Mouse (Mus musculus): ENCODE data around the gene Sparc. TPM values are rescaled to one million over a fixed set of nuclear protein-coding genes. Genes with fewer than 3 reads are reported as not detected.

Sparc gene
- polyA plus RNA-seq (2015; fragmentation: Nextera tagmentation; extraction: Ambion mirVana): 2,158 and 2,387 TPM in 2 replicates

GRCm38 (mm10) chr11:55422978-55423377 is at the start of gene Sparc:
Gene Sparc, minus strand, starts transcription at chr11:55423183.
- WGBS: 91% methylated on average over 1 of the region's 1 CpGs
- no peaks in the 10 kb centered on the region for H3K27me3 ChIP-seq (ENCODE audit: control insufficient read depth, insufficient read depth, low read length)
- 0 out of 2 replicates have a peak within 1 kb of the TSS, but pooled peaks have one; percentile 4 for H3K9ac ChIP-seq (ENCODE audit: low read length)
- no peak within 1 kb of the TSS for H3K4me2 ChIP-seq (ENCODE audit: low read depth, low read length)
- H3K9me3 ChIP-seq (replicated peaks; ENCODE audit: control insufficient read depth, low read length): no peaks in the 10 kb centered on the region
- no peak within 1 kb of the TSS for H3K4me3 ChIP-seq (replicated peaks; ENCODE audit: low read length)
- ATAC-seq (ENCODE audit: insufficient read depth, low FRiP score): no peak
- peak within 1 kb of the TSS; percentile 58 for H3K27ac ChIP-seq (ENCODE audit: low read length)
- H3K36me3 ChIP-seq (ENCODE audit: control insufficient read depth, insufficient read depth, low read length): no peaks in the 10 kb centered on the region
- H3K4me1 ChIP-seq (ENCODE audit: control insufficient read depth, insufficient read depth, low read length): peaks cover 30% of the 10 kb centered on the region

DNA sequence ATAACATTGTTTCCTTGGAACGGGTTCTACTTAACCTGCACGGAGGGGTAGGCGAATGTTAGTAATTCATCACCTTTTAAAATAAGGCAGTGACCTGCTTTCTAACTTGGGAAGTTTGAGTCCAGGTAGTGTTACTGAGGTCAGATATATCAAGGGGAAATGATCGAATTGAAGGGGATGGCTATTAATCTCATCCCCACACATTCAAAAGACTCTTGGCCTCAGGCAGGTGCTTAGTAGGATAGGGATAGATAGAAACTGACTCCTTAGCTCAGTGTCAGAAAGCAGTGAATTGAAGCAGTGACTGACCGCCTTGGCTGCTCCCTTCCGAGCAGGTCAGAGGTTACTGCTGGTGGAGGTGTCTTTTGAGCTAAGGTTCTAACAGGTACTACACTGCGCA is 48.5 kb upstream of the Sparc start:
- Histone ChIP-seq H3K4me1 (ENCODE audit: control insufficient read depth, insufficient read depth, low read length) (peaks cover 23% of the 10 kb centered on the region), H3K27me3 (ENCODE audit: control insufficient read depth, insufficient read depth, low read length) (no peaks in the 10 kb centered on the region), H3K36me3 (ENCODE audit: control insufficient read depth, insufficient read depth, low read length) (0 out of 2 replicates have a peak, but pooled peaks cover 2% of the 10 kb centered on the region), H3K9me3 (replicated peaks; ENCODE audit: control insufficient read depth, low read length) (no peaks in the 10 kb centered on the region), H3K4me3 (replicated peaks; ENCODE audit: low read length) (peak overlapping the region; percentile 91), H3K4me2 (ENCODE audit: low read depth, low read length) (peak overlapping the region; percentile 81), H3K9ac (ENCODE audit: low read length) (peak overlapping the region; percentile 99; the same call in 1 of the 2 replicates), H3K27ac (ENCODE audit: low read length) (no peak overlapping the region)
- no peak for ATAC-seq (ENCODE audit: insufficient read depth, low FRiP score)
- WGBS: 80% methylated on average over 7 of the region's 7 CpGs

DNA sequence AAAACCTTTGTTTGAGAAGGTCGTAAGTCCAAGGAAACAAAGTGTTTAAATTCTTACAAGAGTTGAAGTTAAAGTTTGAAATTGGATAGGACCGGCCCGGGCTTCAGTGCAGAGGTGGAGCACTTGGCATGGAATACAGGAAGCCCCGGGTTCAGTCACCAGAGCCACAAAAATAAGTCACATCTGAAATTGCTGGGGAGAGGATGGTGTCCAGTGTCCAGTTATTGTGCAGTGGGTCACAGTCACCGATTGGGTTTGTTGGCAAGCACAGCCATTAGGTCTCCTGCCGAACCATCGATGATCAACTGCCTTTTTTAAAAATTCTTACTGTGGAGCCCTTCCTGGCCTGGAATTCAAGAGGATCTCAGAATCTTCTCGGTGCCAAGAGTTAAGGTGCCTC is 47.8 kb upstream of the Sparc start:
- H3K27ac ChIP-seq (ENCODE audit: low read length): 0 out of 2 replicates have a peak overlapping the region, but pooled peaks have one; percentile 26
- 23% methylated on average over 8 of the region's 8 CpGs for whole genome bisulfite sequencing
- ATAC-seq (ENCODE audit: insufficient read depth, low FRiP score): no peak

DNA sequence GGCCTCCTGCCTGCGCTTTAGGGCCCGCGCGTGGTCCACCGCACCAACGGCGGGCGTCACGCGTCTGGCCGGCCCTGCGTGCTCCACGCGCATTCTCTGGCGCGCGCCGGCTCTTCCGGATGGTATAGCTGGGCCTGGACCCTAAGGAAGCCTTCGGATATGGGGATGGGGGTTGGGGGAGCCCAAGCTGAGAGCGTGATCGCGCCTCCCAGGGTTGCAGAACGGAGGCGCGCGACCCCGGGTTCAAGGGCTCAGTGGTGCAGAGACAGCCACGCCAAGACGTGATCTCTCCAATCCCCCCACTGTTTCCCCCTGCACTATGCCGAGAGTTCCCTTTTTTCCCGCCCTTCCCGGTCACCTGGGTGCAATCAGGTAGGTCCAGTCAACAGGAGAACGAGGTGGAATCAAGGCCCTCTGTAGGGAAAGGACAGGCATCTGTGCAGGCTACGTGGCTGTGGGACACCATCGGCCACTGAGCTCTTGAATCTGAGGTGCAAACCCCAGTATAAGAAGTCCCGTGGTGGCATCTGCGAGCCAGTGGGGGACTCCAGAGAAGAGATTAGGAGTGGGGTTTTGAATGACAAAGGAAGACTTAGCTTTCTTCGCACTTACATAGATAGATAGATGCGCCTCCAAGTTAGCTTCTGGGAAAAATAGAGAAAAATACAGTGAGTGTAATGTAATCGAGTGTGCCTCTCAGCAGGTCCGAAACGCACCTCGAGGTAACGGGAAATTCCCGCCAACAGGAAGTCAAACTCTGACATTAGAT is 47.1 kb upstream of the Sparc start:
- Histone ChIP-seq H3K4me2 (ENCODE audit: low read depth, low read length) (peak overlapping the region; percentile 81), H3K4me3 (replicated peaks; ENCODE audit: low read length) (peak overlapping the region; percentile 91), H3K9ac (ENCODE audit: low read length) (peak overlapping the region; percentile 99), H3K9me3 (replicated peaks; ENCODE audit: control insufficient read depth, low read length) (no peaks in the 10 kb centered on the region), H3K36me3 (ENCODE audit: control insufficient read depth, insufficient read depth, low read length) (0 out of 2 replicates have a peak, but pooled peaks cover 2% of the 10 kb centered on the region), H3K27me3 (ENCODE audit: control insufficient read depth, insufficient read depth, low read length) (no peaks in the 10 kb centered on the region), H3K27ac (ENCODE audit: low read length) (peak overlapping the region; percentile 86), H3K4me1 (ENCODE audit: control insufficient read depth, insufficient read depth, low read length) (peaks cover 23% of the 10 kb centered on the region)
- no peak; the same call in 1 of the 2 replicates for ATAC-seq (ENCODE audit: insufficient read depth, low FRiP score)
- WGBS: under 1% methylated on average over 46 of the region's 46 CpGs

More for the DNA sequence above, 47.8 kb upstream of the Sparc start:
- Histone ChIP-seq H3K9me3 (replicated peaks; ENCODE audit: control insufficient read depth, low read length) (no peaks in the 10 kb centered on the region), H3K27me3 (ENCODE audit: control insufficient read depth, insufficient read depth, low read length) (no peaks in the 10 kb centered on the region), H3K4me2 (ENCODE audit: low read depth, low read length) (peak overlapping the region; percentile 81), H3K4me3 (replicated peaks; ENCODE audit: low read length) (peak overlapping the region; percentile 91), H3K4me1 (ENCODE audit: control insufficient read depth, insufficient read depth, low read length) (peaks cover 23% of the 10 kb centered on the region), H3K9ac (ENCODE audit: low read length) (peak overlapping the region; percentile 99), H3K36me3 (ENCODE audit: control insufficient read depth, insufficient read depth, low read length) (0 out of 2 replicates have a peak, but pooled peaks cover 2% of the 10 kb centered on the region)

GRCm38 (mm10) chr11:55469048-55469843 is 46.3 kb upstream of the Sparc start, which contains the start of gene G3bp1:
Gene G3bp1, plus strand, starts transcription at chr11:55469685.
- ATAC-seq (ENCODE audit: insufficient read depth, low FRiP score): peak; percentile 97
- Histone ChIP-seq H3K36me3 (ENCODE audit: control insufficient read depth, insufficient read depth, low read length) (0 out of 2 replicates have a peak, but pooled peaks cover 2% of the 10 kb centered on the region), H3K4me1 (ENCODE audit: control insufficient read depth, insufficient read depth, low read length) (peaks cover 23% of the 10 kb centered on the region), H3K4me2 (ENCODE audit: low read depth, low read length) (peak within 1 kb of the TSS; percentile 81), H3K9me3 (replicated peaks; ENCODE audit: control insufficient read depth, low read length) (no peaks in the 10 kb centered on the region), H3K4me3 (replicated peaks; ENCODE audit: low read length) (peak within 1 kb of the TSS; percentile 91), H3K27me3 (ENCODE audit: control insufficient read depth, insufficient read depth, low read length) (no peaks in the 10 kb centered on the region), H3K27ac (ENCODE audit: low read length) (peak within 1 kb of the TSS; percentile 96), H3K9ac (ENCODE audit: low read length) (peak within 1 kb of the TSS; percentile 99)
- WGBS: under 1% methylated on average over 57 of the region's 57 CpGs

- Histone ChIP-seq H3K9ac (ENCODE audit: low read length) (peak overlapping the region; percentile 82), H3K27me3 (ENCODE audit: control insufficient read depth, insufficient read depth, low read length) (no peaks in the 10 kb centered on the region), H3K9me3 (replicated peaks; ENCODE audit: control insufficient read depth, low read length) (no peaks in the 10 kb centered on the region), H3K4me2 (ENCODE audit: low read depth, low read length) (peak overlapping the region; percentile 79), H3K4me1 (ENCODE audit: control insufficient read depth, insufficient read depth, low read length) (peaks cover 23% of the 10 kb centered on the region), H3K36me3 (ENCODE audit: control insufficient read depth, insufficient read depth, low read length) (0 out of 2 replicates have a peak, but pooled peaks cover 2% of the 10 kb centered on the region), H3K27ac (ENCODE audit: low read length) (peak overlapping the region; percentile 96), H3K4me3 (replicated peaks; ENCODE audit: low read length) (peak overlapping the region; percentile 55)
- ATAC-seq (ENCODE audit: insufficient read depth, low FRiP score): no peak
- 3% methylated on average over 17 of the region's 17 CpGs for WGBS
Measured at GRCm38 (mm10) chr11:55468611-55469047, 45.6 kb upstream of the Sparc start.

- 68% methylated on average over 10 of the region's 10 CpGs for WGBS
- no peaks in the 10 kb centered on the region for H3K9me3 ChIP-seq (replicated peaks; ENCODE audit: control insufficient read depth, low read length)
- H3K36me3 ChIP-seq (ENCODE audit: control insufficient read depth, insufficient read depth, low read length): no peaks in the 10 kb centered on the region
- H3K27ac ChIP-seq (ENCODE audit: low read length): peak overlapping the region; percentile 96
- ATAC-seq (ENCODE audit: insufficient read depth, low FRiP score): no peak
- peak overlapping the region; percentile 79 for H3K4me2 ChIP-seq (ENCODE audit: low read depth, low read length)
- peaks cover 21% of the 10 kb centered on the region for H3K4me1 ChIP-seq (ENCODE audit: control insufficient read depth, insufficient read depth, low read length)
- H3K27me3 ChIP-seq (ENCODE audit: control insufficient read depth, insufficient read depth, low read length): no peaks in the 10 kb centered on the region
- H3K4me3 ChIP-seq (replicated peaks; ENCODE audit: low read length): peak overlapping the region; percentile 55; the same call in 1 of the 2 replicates
- peak overlapping the region; percentile 82 for H3K9ac ChIP-seq (ENCODE audit: low read length)
Measured at GRCm38 (mm10) chr11:55468012-55468411, 45.0 kb upstream of the Sparc start.

DNA sequence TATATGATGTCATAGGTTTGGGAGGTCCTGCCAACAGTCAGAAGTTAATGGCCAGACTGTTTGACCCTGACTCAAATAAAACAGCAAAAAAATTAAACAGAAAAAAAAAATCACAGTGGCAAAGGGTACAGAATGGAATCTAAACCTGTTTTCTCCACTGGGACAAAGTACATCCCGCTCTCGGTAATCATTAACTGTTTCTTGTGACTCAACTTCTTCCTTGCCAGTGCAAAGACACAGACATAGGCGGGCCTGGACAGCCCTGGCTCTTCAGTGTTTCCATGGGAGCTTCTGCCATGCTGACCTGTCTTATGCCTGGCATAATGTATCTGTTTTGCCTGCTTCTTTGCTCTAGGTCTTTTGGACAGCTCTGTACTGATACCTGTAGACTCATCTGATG is 42.2 kb upstream of the Sparc start:
- Histone ChIP-seq H3K4me1 (ENCODE audit: control insufficient read depth, insufficient read depth, low read length) (peaks cover 13% of the 10 kb centered on the region), H3K4me3 (replicated peaks; ENCODE audit: low read length) (no peak overlapping the region), H3K9ac (ENCODE audit: low read length) (no peak overlapping the region), H3K36me3 (ENCODE audit: control insufficient read depth, insufficient read depth, low read length) (no peaks in the 10 kb centered on the region), H3K9me3 (replicated peaks; ENCODE audit: control insufficient read depth, low read length) (no peaks in the 10 kb centered on the region), H3K27me3 (ENCODE audit: control insufficient read depth, insufficient read depth, low read length) (no peaks in the 10 kb centered on the region), H3K4me2 (ENCODE audit: low read depth, low read length) (no peak overlapping the region), H3K27ac (ENCODE audit: low read length) (peak overlapping the region; percentile 64)
- ATAC-seq (ENCODE audit: insufficient read depth, low FRiP score): no peak
- WGBS: 63% methylated on average over 3 of the region's 3 CpGs

Data from stomach, embryonic 16.5 days (tissue).